Mouse (Mus musculus): Measurements from ENCODE around the gene Gm28053.

DNA sequence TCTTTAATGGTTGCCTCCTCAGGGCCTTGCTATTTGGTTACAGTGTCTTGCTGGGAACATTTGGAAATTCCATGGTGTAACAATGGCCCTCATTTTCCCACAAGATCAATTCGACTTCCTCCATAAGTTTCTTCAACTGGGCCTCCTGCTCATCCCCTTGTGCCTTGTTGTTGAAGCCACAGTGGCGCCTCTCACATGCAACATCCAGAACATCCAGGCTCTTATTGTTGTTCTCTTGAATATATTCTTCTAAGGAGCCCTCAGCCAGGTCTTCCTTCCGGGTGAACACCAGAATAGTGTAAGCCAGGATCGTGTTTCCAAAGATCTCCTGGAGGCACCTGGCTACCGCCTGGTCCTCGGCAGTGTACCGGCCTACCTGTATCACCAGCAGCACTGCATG is 16.3 kb upstream of the Gm28053 start:
- no peak for TF ChIP-seq CTCF (IDR thresholded peaks at IDR 0.05; ENCODE audit: low read depth)
- no peak for TF ChIP-seq EP300 (optimal IDR thresholded peaks at IDR 0.05)

Measured in stomach, postnatal 0 days (tissue).